Mouse (Mus musculus) layer of hippocampus, adult 9-11 months (tissue): ENCODE data around the gene Susd2.
A peak's percentile ranks its signal among the peaks of the same experiment; 100 is the strongest.

Source experiments
- DNase-seq: peaks from one replicate; pipeline ENCODE4 v3.0.0; 2022

Susd2 gene

DNA sequence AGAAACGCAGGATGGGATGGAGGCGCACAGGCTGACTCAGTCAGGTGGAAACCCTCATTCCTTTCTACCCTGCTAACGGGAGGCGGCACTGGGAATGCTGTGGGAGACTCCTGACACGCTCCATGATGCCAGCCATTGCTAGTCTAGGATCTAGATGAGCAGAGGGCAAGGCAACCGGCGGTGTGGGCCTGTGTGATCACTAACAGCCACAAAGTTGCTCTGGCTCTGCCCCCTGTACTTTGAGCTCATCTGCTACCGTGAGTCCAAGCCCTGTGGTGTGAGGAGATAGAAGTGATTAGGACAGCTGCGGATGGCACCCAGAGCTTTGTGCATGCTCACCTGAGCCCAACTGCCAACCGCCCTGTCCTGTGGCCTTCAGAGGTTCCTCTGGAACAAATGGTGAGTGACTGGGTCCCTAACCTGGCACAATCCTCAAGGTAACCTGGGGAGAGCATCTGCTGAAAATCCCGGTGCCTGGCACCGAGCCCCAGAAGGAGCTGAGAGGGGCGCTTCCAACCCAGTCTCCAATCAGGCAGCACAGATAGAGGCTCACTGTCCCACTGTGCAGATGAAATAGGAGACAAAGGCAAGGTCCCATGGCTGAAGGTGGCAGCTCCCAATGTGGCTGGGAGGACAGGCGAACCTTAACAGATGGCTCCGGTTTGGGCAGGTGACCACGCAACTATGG is 7.7 kb upstream of the Susd2 start:
- no peak for DNase-seq

DNA sequence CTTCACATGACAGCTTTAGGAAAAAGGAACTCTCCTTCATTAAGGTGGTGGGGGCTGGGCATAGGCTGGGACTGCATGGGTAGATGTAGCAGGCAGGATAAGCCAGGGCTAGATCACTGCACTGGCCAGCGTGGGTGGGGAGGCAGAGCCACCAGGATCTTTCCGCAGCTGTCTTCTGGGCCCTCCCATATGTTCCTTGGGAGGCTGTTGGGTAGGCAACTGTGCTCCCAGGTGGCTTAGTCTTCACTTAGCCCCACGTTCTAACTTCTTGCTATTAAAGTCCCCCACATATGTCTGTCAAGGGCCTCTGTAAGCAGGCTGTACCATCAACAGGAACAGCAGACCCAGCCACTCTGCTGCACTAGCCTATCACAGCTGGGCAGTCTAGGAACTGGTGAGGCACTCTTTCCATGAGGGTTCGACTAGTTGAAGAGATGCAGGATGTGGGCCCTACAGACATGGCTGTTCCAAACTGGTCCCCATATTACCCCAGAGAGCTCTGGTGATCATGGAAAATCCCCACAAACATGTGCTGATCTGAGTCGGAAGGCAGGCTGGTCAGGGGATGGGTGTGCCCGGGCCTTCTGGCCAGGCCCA is 6.6 kb upstream of the Susd2 start:
- peak; percentile 45 for DNase-seq

DNA sequence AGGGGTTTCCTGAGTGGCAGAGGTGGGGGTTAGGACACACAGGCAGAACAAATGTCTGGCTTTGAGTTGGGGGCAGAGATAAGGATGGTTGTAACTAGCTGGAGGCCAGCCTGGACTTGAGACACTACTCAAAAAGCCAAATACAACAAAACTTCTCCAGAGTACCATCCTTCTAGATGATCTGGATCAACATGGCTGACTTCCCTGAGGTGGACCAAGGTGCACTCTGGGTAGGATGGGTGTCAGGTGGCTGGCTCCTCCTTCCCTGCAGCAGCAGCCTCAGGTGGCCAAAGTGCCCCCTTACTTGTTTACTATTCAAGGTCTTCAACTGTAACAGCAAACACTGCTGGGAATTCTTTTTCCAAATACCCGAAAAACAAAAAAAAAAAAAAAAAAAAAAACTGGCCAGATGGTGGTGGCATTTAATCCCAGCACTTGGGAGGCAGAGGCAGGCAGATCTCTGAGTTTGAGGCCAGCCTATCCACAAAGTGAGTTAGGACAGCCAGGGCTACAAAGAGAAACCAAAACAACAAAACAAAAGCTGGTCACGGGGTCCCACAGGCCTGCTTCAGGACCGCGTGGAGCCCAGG is 5.7 kb upstream of the Susd2 start:
- no peak for DNase-seq

DNA sequence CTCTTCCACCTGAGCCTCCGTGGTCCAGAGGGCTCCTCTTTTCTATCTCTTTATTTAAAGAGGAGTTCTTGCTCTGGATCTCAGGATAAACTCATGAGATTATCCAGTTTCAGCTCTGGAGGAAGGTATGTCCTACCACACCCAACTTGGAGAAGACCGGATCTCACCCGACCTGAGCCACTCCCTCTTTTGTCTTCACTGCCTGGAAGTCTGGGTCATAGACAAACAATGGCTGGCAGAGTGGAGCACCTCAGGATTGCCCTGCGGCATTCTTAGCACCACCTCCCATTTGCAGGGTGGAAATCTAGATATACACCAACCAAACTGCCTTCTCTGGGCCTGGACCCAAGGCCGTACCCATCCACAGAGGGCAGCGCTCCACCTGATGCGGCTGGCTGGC is 5.2 kb upstream of the Susd2 start:
- DNase-seq, result no peak

DNA sequence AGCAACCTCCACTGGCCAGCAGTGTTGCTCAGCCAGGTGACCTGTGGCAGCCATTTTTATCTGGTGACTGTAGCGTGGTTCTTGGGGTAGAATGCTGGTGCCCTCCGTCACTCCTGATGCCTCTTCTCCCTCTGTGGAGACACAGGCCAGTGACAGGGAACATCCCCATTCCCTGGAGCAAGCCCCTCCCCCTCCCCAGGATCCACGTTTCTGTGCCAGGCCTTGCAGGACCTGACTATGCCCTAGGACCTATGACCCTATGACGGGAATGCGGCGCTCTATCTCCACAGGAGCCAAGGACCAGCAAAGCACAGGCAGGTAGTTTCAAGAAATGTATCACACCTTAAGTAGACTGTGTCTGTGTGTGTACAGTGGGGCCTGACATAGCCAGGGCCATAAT is 4.3 kb upstream of the Susd2 start:
- no peak for DNase-seq

DNA sequence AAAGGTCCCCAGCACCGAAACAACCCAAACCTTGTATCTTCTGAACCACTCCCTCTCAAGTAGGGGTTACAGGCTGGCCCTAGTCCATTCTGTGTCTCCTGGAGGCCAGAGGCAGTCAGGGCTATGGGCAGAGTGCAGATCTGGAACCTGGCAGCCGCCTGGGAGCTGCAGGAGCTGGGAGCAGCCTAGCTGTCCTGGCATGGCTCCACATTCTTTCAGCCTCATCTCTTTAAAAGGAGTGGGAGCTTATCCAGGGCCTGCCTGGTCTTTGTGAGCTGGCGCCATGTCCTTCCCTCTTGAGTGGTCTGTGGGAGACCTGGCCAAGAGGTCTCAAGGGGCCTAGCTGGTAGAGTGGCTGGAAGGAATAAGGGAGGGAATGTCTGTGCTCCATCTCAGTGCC is 3.6 kb upstream of the Susd2 start:
- DNase-seq, result peak; percentile 45

DNA sequence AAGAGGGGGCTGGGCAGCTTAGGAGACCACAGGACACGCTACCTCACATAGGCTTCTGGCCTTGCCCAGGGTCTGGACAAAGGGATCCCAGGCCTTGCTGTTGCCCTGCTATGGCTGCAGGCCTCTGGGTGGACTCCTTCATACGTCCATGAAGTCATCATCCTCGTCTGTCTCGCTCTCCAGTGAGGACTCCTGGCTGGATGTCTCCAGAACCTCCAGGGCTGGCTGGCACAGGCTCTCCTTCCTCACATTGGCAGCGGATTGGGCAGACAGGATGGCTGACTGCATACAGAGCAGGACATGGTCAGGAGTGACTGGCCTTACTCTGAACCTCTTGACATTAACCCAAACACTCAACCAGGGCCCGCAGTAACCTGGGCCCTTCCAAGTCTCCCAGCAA is 2.6 kb upstream of the Susd2 start:
- DNase-seq, result no peak

DNA sequence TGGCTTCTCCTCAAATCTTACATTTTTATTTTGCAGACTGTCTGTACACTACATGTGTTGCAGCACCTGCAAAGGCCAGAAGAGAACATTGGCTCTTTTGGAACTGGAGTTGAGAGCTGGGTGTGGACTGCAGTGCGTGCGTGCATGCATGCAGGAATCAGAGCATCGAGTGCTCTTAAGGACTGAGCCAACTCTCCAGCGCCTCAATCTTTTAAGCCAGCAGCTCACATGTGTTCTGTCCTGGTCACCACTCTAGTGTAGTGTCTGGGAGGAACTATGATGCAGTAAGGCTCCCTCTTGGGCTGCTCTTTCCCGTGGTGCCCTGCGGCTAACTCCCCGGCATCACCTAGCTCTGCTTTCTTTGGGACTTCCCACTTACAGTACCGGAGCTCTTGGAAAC is 1.8 kb upstream of the Susd2 start:
- no peak for DNase-seq

DNA sequence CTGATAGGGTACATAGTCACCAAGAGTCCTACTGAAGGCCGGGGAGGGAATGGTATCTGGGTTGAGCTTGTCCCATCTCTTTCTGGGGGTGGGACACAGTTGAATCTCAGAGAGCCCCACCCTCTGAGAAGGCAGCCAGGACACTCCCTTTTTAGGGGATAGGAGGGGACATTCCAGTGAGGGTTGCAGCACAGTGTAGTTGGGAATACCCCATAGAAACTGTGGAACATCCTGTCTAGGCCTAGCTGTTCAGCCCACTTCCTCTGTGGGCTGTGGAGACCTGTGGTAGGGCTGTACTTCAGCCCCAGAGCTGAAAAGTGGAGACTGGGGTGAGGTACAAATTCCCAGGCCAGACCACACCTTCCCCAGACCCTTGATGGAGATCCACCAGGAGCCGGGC is 917 bp downstream of the Susd2 start:
- no peak for DNase-seq

DNA sequence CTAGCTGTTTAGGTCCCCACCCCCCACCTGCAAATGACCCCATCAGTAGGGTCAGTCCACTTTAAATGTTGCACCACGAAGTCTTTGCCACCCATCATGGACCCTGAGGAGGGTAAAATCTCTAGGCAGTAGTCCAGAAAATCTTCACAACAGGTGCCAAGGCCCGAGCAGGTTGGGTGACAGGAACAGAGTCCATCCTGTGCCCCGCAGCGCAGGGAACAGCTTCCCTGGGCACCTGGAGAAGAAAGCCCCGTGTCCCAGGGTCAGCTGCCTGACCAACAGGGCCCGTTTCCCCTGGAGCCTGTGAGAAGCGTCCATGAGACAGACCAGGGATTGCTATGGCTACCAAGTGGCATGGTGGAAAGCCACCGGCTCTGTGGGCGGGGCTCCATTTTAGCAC is 1.4 kb downstream of the Susd2 start:
- DNase-seq, result no peak

DNA sequence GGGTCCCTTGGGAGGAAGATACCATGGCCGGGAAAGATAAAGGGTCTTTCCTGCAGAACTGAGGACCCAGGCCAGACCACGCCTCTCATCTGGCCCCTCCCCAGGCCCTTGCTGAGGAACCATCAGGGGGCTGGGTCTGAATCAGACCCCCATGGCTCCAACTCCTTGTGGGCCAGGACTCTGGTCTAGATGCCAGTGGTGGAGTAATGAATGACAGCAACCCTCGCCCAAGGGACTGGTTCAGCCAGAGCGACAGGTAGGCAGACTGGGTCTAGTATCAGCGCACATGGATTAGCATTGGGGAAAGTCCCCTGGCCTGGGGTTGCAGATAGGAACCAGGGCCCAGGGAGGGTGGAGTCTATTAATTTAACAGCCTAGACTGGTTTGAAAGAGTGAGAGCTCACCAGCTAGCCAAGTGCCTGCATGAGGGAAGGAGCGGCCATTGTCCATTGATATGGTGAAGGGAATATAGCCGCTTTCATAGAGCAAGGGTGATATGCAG is 2.0 kb downstream of the Susd2 start:
- DNase-seq, result no peak

DNA sequence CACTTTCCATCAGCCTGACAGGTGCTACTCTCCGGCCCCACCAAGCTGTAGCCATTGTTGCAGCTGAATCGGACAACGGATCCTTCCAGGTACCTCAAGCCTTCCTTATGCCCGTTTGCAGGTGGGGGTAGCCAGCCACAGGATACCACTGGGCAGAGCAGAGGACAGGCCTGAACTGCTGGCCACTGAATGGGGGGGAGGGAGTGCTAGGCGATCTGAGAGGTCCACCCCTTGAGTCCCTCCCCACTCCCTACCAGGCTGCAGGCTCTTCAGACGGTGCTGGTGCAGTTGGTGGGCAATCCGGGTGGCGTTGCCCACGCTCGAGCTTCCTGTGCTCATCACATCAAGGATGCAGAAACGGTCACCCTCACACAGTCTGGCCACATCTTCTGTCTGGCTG is 6.1 kb downstream of the Susd2 start:
- DNase-seq, result peak; percentile 1

DNA sequence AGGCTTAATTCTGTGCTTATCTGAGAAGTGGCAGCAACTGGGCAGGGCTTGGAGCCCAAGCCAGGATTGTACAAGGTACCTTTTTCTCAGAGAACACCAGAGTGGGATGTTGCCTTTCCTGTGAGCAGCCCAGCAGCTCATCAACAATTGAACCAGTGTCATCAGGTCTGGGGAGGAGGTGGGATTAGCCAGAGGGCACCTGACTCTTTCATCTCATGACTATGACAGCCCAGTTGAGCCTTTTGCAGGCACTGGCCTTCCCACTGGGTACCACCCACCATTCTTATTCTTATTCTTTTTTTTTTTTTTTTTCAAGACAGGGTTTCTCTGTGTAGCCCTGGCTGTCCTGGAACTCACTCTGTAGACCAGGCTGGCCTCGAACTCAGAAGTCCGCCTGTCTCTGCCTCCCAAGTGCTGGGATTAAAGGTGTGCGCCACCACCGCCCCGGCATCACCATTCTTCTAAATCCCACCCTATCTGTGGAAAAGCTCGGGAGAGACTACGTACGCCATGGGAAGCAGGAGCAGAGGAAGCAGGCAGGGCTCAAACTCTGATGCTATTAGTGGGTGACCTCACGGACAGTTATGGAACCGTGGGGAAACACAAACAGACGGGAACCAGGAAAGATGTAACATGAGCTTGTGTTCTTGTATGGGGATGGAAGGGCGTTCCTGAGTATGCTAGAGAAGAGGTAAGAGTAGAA is 7.6 kb downstream of the Susd2 start:
- no peak for DNase-seq

DNA sequence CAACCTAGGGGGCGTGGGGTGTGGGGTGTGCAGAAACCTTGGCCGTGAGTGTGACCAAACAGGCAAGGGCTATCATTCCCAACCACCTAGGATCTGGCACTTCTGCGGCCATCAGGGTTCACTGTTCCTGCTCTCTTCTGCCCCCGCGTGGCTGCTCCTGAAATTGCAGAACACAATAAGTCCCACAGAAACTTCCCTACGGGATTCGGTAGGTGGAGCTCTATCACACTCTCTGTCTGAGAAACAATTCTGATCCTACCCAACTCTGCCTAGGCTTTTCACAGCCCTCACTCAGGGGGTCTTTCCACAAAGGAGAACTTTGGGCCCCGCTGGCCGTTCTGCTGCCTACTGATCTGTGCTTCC is 8.1 kb downstream of the Susd2 start:
- DNase-seq, result peak; percentile 69

DNA sequence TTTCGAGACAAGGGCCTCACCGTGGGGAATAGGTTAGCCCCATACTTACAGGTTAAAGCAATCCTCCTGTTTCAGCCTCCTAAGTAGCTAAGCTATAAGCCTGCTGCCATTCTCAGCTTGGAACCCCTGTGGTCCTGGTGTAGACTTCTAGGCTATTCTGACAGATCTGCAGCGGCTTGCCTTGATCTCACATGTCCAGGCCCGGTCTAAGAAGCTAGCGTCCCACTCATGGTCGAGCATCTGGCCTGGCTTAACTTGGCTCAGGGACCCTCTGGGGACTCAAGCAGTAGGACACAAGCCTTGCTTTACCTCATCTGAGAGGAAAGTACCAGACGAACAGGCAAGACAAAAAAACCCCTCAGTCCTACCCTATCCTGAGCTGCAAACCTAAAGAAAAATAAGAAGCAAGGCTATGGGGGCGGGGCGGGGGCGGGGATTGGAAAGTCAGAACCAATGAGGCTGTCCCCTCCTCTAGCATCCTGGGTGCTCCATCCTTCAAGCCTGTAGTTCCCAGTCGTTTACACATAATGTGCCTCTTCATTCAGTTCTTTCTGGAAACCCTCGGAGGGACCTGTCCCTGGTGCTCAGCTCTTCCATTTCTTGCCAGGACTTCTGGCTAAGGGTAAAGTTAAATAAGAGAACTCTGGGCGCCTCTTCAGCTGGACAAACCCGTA is 8.7 kb downstream of the Susd2 start:
- no peak for DNase-seq

DNA sequence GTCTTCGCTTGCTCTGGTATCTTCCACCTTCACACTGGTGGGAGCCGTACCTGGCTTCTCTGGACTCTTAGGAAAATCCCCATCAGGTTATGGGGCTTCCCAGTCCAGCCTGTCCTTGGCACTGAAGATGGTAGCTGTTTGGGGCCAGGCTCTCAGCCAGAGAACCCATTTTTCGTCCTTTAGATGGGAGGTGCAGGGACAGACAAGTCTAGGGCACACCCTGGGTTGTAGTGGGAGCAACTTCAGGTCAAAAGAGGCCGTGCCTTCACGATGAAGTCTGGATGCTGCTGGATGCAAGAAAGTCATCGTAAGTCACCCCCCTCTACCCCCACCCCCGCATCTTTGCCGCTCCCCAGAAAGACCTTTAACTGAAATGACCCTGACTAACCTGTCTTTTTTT is 9.2 kb downstream of the Susd2 start:
- no peak for DNase-seq

DNA sequence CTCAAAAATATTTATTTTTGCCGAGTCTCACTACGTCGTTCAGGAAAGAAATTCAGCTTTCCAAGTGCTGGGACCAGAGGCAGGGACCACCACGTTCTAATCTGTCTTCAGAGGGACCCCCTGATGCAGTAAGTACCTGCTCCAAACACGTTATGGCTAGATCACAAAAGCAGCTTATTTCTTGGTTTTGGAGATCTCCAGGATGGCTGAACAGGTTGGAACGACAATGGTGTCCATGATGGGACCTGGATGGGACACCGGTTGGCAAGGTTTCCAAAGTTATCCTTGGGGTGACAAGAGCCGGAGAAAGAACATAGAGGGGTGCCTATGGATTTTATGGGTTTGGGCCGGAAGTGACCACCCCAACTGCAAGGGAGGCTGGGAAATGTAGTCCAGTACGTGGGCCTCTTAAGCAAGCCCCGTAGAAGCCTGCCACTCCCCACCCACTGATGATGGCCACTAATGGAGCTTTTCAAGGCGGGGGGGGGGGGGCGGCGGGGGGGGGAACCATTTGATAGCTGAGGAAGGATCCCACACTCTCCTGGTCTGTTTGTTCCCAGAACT is 10.2 kb downstream of the Susd2 start:
- no peak for DNase-seq

DNA sequence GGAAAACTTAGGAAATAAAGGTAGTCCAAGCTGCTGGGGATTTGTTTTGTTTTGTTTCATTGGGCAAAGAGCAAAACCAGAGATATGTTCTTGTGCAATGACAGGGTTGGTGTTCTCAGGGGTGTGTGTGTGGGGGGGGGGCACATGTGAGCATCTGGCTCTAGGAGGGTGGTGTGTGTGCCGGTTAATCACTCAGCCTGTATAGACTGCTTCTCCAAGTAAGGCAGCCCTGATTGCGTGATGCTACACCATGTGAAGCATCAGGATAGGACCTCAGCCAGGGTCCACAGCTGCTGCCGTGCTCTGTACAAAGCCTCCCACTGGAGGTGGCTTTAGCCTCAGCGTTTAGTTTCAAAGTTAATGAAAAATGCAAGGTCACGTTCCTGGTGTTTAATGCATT is 10.8 kb downstream of the Susd2 start:
- DNase-seq, result no peak

DNA sequence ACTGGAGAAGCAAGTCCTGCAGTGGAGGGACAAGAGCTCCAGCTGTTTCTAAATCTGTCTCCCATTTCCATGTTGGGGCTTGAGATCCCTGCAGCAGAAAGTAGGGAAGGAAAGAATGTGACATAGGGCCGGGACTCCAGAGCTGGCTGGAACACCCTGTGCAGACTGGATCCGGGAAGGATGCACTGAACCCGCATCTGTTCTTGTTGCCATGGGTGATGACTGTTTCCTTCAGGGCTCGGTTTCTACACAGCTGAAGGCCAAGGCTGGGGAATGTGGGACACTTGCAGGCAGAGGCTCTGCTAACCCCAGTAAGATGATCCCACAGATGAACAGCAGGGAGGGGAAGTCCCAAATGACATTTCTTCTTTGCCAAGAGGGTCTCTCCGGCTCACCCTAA is 11.2 kb downstream of the Susd2 start:
- peak; percentile 38 for DNase-seq

DNA sequence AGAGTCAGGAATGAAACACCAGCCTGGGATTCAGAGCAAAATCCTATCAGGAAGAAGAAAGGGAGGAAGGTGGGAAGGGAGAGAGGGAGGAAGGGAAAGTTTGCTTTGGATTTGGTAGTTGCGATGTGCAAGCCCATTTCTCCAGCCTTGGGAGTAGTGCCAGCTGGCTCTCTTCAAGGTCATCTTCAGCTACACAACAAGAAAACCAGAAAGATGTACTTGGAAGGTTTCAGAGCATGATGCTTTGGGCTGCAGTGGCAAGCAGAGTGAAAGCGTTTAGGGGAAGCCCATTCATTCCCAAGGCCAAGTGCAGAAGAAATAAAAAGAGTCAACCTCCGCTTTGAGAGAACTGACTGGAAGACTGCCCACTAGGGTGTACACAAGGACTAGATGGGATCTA is 16.3 kb downstream of the Susd2 start:
- DNase-seq, result no peak

DNA sequence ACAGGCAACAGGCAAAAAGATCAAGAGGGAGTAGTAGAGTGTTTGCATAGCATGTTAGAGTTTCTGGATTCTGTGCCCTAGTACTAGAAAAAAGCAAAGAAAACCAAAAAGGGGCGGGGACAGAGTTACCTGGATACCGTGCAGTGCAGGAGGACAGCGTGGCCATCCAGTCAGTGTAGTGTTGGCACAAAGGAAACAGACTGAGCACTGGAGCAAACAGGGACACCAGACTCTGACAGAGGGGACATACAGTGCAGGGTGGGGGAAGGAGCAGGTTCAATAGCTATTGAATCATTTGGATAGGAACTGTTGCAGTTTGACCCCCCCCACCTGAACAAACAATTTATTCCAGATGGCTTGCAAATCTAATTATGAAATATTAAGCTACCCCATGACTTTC is 16.8 kb downstream of the Susd2 start:
- DNase-seq, result no peak

DNA sequence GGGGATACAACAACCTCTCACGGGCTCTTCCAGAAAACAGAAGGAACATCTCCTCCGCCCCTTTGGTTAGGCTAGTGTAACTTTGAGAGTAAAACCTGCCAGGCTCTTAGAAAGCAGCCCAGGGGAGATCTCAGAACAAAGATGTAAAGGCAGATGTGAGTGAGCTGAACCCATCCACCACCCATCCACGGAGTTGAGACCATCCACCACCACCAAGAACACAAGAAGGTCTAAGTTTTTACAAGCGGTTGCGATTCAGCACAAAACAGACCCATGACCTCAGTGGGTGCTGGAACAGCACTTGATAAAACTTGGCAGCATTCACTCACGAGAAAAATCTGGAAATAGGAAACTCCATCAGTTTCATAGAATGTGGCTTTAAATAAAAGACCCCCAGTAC is 17.9 kb downstream of the Susd2 start:
- no peak for DNase-seq

DNA sequence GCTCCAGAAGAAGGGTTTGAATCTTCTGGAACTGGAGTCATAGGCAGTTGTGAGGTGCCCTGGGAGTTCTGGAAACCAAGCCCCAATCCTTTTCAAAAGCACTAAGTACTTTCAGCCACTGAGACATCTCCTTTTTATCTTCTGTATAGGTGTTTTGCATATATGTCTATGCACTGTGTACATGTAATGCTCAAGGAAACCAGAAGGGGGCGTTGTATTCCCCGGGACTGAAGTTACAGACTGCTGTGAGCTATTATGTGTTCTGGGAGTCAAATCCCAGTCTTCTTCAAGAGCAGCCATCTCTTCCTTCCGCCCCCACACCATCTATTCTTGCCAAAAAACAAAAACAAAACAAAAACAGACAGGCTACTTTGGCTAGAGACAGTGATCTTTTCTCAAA is 23.0 kb downstream of the Susd2 start:
- no peak for DNase-seq
